Mouse (Mus musculus): Measurements from ENCODE around the gene Tjp3. TPM values are rescaled to one million over a fixed set of nuclear protein-coding genes. Genes with fewer than 3 reads are reported as not detected.

Tjp3 gene
- polyA plus RNA-seq, 1 experiment from 2014 or later: 0.35 TPM

- H3K9ac ChIP-seq: peak overlapping the region; percentile 80
- WGBS (ENCODE audit: insufficient replicate concordance): 78% methylated on average over 13 of the region's 13 CpGs
- peak overlapping the region; percentile 99; the same call in 1 of the 2 replicates for H3K4me3 ChIP-seq (replicated peaks)
- ATAC-seq (ENCODE audit: low read depth): no peak
- H3K9me3 ChIP-seq (replicated peaks): no peaks in the 10 kb centered on the region
- H3K4me1 ChIP-seq (replicated peaks): peaks cover 66% of the 10 kb centered on the region
- H3K27ac ChIP-seq: peak overlapping the region; percentile 90
- peaks cover 59% of the 10 kb centered on the region for H3K36me3 ChIP-seq
- peak overlapping the region; percentile 95 for H3K4me2 ChIP-seq
- DNase-seq: no peak
- H3K27me3 ChIP-seq: no peaks in the 10 kb centered on the region
Measured at GRCm38 (mm10) chr10:81318589-81319329, 27.4 kb upstream of the Tjp3 start.

GRCm38 (mm10) chr10:81317273-81317672 lies 25.9 kb upstream of the Tjp3 start:
- Histone ChIP-seq H3K4me1 (replicated peaks) (peaks cover 56% of the 10 kb centered on the region), H3K9ac (peak overlapping the region; percentile 59), H3K4me3 (replicated peaks) (peak overlapping the region; percentile 38), H3K27ac (peak overlapping the region; percentile 53), H3K4me2 (peak overlapping the region; percentile 67), H3K9me3 (replicated peaks) (no peaks in the 10 kb centered on the region), H3K36me3 (peaks cover 59% of the 10 kb centered on the region), H3K27me3 (no peaks in the 10 kb centered on the region)
- WGBS (ENCODE audit: insufficient replicate concordance): 14% methylated on average over 20 of the region's 20 CpGs
- DNase-seq (peak; percentile 60), ATAC-seq (ENCODE audit: low read depth) (no peak)

DNA sequence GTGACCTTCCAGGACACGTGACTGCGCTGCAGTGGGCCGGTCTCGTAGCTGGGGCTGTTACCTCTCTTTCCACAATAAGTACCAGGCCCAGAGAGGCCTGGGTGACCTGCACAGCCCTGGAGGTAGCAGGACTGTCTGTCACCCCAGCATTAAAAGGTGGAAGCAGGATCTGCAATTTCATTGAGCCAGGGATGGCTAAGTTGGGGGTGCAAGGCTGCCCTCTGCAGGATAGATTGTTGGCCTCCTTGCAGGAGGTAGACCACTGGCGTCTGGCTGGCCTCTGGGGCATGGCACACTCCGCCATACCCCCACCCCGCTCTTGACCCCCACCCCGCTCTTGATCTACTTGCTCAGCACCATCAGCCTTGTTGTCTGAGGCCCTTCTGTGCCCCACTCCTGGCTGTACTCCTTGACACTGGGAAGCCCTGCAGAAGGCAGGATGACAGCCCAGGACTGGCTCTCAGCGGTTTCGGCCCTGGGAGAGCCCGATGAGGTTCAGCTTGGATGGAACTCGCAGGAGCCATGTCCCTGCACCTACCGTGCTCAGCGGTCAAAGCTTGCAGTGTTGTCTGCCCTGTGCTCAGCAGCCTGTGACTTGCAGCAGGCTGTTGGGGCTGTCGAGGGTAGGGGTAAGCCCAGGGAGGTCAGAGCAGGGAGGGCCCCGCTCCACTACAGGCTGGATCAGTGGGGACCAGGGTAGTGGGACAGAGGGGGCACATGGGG lies 25.1 kb upstream of the Tjp3 start:
- peak overlapping the region; percentile 53 for H3K27ac ChIP-seq
- no peaks in the 10 kb centered on the region for H3K27me3 ChIP-seq
- 60% methylated on average over 16 of the region's 16 CpGs for WGBS (ENCODE audit: insufficient replicate concordance)
- DNase-seq: no peak
- H3K9me3 ChIP-seq (replicated peaks): no peaks in the 10 kb centered on the region
- peak overlapping the region; percentile 59 for H3K9ac ChIP-seq
- peak overlapping the region; percentile 38 for H3K4me3 ChIP-seq (replicated peaks)
- H3K4me2 ChIP-seq: peak overlapping the region; percentile 67
- ATAC-seq (ENCODE audit: low read depth): no peak
- H3K36me3 ChIP-seq: peaks cover 64% of the 10 kb centered on the region
- H3K4me1 ChIP-seq (replicated peaks): peaks cover 49% of the 10 kb centered on the region

DNA sequence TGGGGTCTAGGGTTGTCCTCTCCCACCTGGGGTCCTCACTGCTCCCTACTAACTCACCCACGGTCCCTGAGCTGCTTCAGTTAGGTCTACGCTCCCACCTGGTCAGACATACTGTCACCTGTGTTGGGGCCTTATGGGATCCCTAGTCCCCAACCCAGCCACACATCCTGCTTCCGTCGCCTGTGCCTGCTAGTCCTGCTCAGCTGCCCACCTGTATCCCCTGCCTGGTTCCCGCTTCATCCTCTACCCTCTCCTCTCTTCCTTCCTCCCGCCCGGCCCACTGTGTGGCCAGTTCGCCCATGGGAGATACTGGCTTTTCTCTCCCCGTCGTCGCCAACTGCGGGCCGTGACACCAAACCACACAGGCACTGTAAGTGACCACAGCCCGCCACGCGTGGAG lies 24.2 kb upstream of the Tjp3 start:
- Histone ChIP-seq H3K4me2 (no peak overlapping the region), H3K36me3 (peaks cover 73% of the 10 kb centered on the region), H3K27me3 (no peaks in the 10 kb centered on the region), H3K4me1 (replicated peaks) (peaks cover 49% of the 10 kb centered on the region), H3K9me3 (replicated peaks) (no peaks in the 10 kb centered on the region), H3K27ac (no peak overlapping the region), H3K9ac (no peak overlapping the region), H3K4me3 (replicated peaks) (no peak overlapping the region)
- no peak for DNase-seq
- 81% methylated on average over 16 of the region's 16 CpGs for WGBS (ENCODE audit: insufficient replicate concordance)
- ATAC-seq (ENCODE audit: low read depth): no peak

DNA sequence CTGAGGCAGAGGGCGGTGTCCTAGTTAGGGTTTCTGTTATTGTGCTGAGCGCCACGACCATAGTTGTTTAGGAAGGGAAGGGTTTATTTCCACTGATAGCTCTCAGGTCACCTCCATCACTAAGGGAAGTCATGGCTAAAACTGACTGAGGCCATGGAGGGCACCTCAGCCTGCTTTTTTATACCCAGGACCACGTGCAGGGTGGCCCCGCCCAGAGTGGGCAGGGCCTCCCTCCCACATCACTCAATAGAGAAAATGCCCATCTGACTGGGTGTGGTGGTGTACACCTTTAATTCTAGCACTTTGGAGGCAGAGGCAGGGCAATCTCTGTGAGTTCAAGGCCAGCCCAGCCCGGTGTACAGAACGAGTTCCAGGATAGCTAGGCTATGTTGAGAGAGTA lies 22.8 kb upstream of the Tjp3 start:
- WGBS (ENCODE audit: insufficient replicate concordance): 68% methylated on average over 7 of the region's 7 CpGs
- ATAC-seq (ENCODE audit: low read depth) (no peak), DNase-seq (no peak)
- H3K9ac ChIP-seq: no peak overlapping the region
- H3K4me1 ChIP-seq (replicated peaks): peaks cover 38% of the 10 kb centered on the region
- H3K36me3 ChIP-seq: peaks cover 87% of the 10 kb centered on the region
- no peak overlapping the region for H3K4me2 ChIP-seq
- H3K9me3 ChIP-seq (replicated peaks): no peaks in the 10 kb centered on the region
- no peak overlapping the region for H3K4me3 ChIP-seq (replicated peaks)
- H3K27me3 ChIP-seq: no peaks in the 10 kb centered on the region
- H3K27ac ChIP-seq: no peak overlapping the region

- no peak overlapping the region for H3K4me3 ChIP-seq (replicated peaks)
- ATAC-seq (ENCODE audit: low read depth) (no peak), DNase-seq (no peak)
- H3K9ac ChIP-seq: no peak overlapping the region
- no peak overlapping the region for H3K27ac ChIP-seq
- H3K27me3 ChIP-seq: no peaks in the 10 kb centered on the region
- no peaks in the 10 kb centered on the region for H3K9me3 ChIP-seq (replicated peaks)
- H3K4me2 ChIP-seq: no peak overlapping the region
- WGBS (ENCODE audit: insufficient replicate concordance): 90% methylated on average over 13 of the region's 13 CpGs
- peaks cover 89% of the 10 kb centered on the region for H3K36me3 ChIP-seq
- H3K4me1 ChIP-seq (replicated peaks): peaks cover 32% of the 10 kb centered on the region
Measured at GRCm38 (mm10) chr10:81313581-81313980, 22.2 kb upstream of the Tjp3 start.

DNA sequence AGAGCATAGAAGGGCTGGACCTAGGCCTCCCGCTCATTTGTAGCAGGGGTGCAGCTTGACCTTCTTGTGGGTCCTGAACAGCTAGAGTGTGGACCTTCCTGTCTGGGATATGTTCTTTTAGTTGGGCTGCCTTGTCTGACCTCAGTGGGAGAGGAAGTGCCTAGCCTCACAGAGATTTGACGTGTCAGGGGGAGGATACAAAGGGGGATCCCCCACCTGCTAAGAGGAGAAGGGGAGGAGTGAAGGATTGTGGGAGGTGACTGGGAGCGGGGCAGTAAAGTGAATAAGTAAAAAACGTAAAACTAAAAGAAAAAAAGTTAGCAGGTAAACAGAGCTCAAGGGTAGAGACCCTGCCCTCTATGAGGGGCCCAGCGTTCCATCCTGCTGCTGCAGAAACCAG lies 18.2 kb upstream of the Tjp3 start:
- no peak for DNase-seq
- no peak overlapping the region for H3K4me3 ChIP-seq (replicated peaks)
- peaks cover 8% of the 10 kb centered on the region for H3K4me1 ChIP-seq (replicated peaks)
- no peaks in the 10 kb centered on the region for H3K9me3 ChIP-seq (replicated peaks)
- H3K9ac ChIP-seq: no peak overlapping the region
- no peak for ATAC-seq (ENCODE audit: low read depth)
- peaks cover 95% of the 10 kb centered on the region for H3K36me3 ChIP-seq
- H3K4me2 ChIP-seq: no peak overlapping the region
- H3K27me3 ChIP-seq: no peaks in the 10 kb centered on the region
- H3K27ac ChIP-seq: no peak overlapping the region
- 73% methylated on average over 5 of the region's 5 CpGs for WGBS (ENCODE audit: insufficient replicate concordance)

DNA sequence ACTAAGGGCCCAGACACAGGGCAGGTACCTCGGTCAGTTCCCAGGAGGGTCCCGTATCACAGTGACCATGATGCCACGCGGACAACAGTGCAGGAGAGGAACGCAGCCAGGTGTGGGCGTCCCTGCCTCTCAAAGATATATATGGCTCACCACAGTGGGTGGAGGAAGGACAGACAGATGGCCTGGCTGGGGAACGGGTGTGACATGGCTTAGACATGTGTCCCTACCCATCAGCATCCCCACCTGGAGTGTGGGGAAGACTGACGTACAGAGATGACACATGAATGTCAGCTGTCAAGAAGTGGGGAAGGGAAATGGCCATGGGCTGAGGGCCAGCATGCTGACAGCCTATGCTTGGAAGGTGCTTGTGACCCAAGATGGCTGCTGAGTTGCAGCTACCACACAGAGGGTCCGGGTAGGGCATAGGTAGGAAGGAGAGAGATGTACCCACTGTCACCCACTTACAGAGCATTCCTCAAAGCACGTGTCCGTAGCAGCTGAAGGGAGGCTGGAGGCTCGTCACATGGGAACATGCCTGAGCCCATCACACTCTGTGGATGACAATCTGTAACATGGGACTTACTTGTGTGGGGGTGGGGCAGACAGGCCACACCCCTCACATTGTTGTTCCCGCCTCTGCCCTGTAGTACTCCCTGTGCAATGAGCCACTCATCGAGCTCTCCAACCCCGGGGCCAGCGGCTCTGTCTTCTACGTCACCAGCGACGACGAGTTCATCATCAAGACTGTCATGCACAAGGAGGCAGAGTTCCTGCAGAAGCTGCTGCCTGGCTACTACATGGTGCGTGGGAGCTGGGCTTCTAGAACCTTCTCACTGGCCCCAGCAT lies 15.7 kb upstream of the Tjp3 start:
- Histone ChIP-seq H3K4me2 (no peak overlapping the region), H3K36me3 (peaks cover 71% of the 10 kb centered on the region), H3K27ac (no peak overlapping the region), H3K27me3 (no peaks in the 10 kb centered on the region), H3K4me3 (replicated peaks) (no peak overlapping the region), H3K9me3 (replicated peaks) (no peaks in the 10 kb centered on the region), H3K4me1 (replicated peaks) (peaks cover 33% of the 10 kb centered on the region), H3K9ac (no peak overlapping the region)
- DNase-seq (no peak), ATAC-seq (ENCODE audit: low read depth) (no peak)
- 87% methylated on average over 21 of the region's 21 CpGs for WGBS (ENCODE audit: insufficient replicate concordance)

GRCm38 (mm10) chr10:81306173-81306668 lies 14.8 kb upstream of the Tjp3 start:
- H3K9ac ChIP-seq: no peak overlapping the region
- H3K4me1 ChIP-seq (replicated peaks): peaks cover 41% of the 10 kb centered on the region
- WGBS (ENCODE audit: insufficient replicate concordance): 86% methylated on average over 12 of the region's 12 CpGs
- no peaks in the 10 kb centered on the region for H3K27me3 ChIP-seq
- no peak overlapping the region for H3K4me3 ChIP-seq (replicated peaks)
- H3K9me3 ChIP-seq (replicated peaks): no peaks in the 10 kb centered on the region
- DNase-seq (no peak), ATAC-seq (ENCODE audit: low read depth) (no peak)
- H3K27ac ChIP-seq: no peak overlapping the region
- H3K36me3 ChIP-seq: peaks cover 62% of the 10 kb centered on the region
- no peak overlapping the region for H3K4me2 ChIP-seq

DNA sequence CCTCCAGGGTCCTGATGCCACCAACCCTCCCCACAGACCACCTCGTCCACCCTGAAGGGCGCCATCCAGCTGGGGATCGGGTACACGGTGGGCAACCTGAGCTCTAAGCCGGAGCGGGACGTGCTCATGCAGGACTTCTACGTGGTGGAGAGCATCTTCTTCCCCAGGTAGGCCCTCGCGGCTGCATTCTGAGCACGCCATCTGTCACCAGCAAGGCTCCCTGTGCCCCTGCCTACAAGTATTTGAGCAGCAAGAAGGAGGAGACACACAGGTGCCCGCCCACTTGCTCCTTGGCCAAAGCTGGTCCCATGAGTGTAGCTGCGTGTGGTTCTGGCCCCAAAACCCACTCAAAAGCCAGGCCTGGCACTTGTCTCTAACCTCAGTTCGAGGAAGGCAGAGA lies 14.3 kb upstream of the Tjp3 start:
- Histone ChIP-seq H3K27ac (no peak overlapping the region), H3K4me3 (replicated peaks) (no peak overlapping the region), H3K9me3 (replicated peaks) (no peaks in the 10 kb centered on the region), H3K4me2 (no peak overlapping the region), H3K36me3 (peaks cover 57% of the 10 kb centered on the region), H3K4me1 (replicated peaks) (peaks cover 47% of the 10 kb centered on the region), H3K27me3 (no peaks in the 10 kb centered on the region), H3K9ac (no peak overlapping the region)
- DNase-seq (no peak), ATAC-seq (ENCODE audit: low read depth) (no peak)
- WGBS (ENCODE audit: insufficient replicate concordance): 85% methylated on average over 14 of the region's 14 CpGs

Data from liver, embryonic 13.5 days (tissue).